11 mouse cellular contexts compared by ENCODE assay signal in genomic region chr16:43407594-43408142, GRCm38 (mm10).
A peak's percentile ranks its signal among the peaks of the same experiment; 100 is the strongest.
DNase-seq lines count a peak whose midpoint lies in the region; ATAC-seq and TF ChIP-seq lines count a peak whose summit lies in the region.
"Had no signal": no experiment of that assay in that cellular context is flagged by ENCODE, and none has a peak within 500 bp of the region (broad histone marks: within the 10 kb centered on the region; RNA-seq: fewer than 3 reads in every experiment).

No protein-coding gene starts in this region.

- 71% methylated on average over 2 of the region's 2 CpGs for WGBS in midbrain, embryonic 13.5 days
- 78% methylated on average over 2 of the region's 2 CpGs for WGBS in midbrain, embryonic 10.5 days
- 25% methylated on average over 2 of the region's 2 CpGs for WGBS in heart, postnatal 0 days
- WGBS in liver, postnatal 0 days (ENCODE audit: insufficient replicate concordance): 39% methylated on average over 2 of the region's 2 CpGs

- H3K36me3 ChIP-seq in midbrain, embryonic 13.5 days: no peaks in the 10 kb centered on the region
- H3K36me3 ChIP-seq in midbrain, embryonic 10.5 days: no peaks in the 10 kb centered on the region
- H3K36me3 ChIP-seq in heart, postnatal 0 days (replicated peaks; ENCODE audit: control insufficient read depth, insufficient read depth, low read length): no peaks in the 10 kb centered on the region
- H3K36me3 ChIP-seq in liver, postnatal 0 days (replicated peaks; ENCODE audit: insufficient read depth, low read length): no peaks in the 10 kb centered on the region
- H3K36me3 ChIP-seq: stomach, embryonic 15.5 days had no signal

- TF ChIP-seq CTCF in heart, postnatal 0 days (IDR thresholded peaks at IDR 0.05; ENCODE audit: low read depth): no peak
- TF ChIP-seq CTCF in liver, postnatal 0 days (IDR thresholded peaks at IDR 0.05; ENCODE audit: low read depth): no peak

- H3K4me1 ChIP-seq in midbrain, embryonic 13.5 days (replicated peaks): peaks cover 18% of the 10 kb centered on the region
- peaks cover 10% of the 10 kb centered on the region for H3K4me1 ChIP-seq in midbrain, embryonic 10.5 days
- H3K4me1 ChIP-seq in heart, postnatal 0 days (ENCODE audit: control insufficient read depth, insufficient read depth): peaks cover 15% of the 10 kb centered on the region
- H3K4me1 ChIP-seq in liver, postnatal 0 days (ENCODE audit: insufficient read depth): peaks cover 10% of the 10 kb centered on the region; the same call in 1 of the 2 replicates
- H3K4me1 ChIP-seq: stomach, embryonic 15.5 days had no signal

- H3K9me3 ChIP-seq in midbrain, embryonic 13.5 days: no peaks in the 10 kb centered on the region
- H3K9me3 ChIP-seq in midbrain, embryonic 10.5 days (replicated peaks): no peaks in the 10 kb centered on the region
- H3K9me3 ChIP-seq in heart, postnatal 0 days (replicated peaks; ENCODE audit: control insufficient read depth, low read length): no peaks in the 10 kb centered on the region
- no peaks in the 10 kb centered on the region for H3K9me3 ChIP-seq in liver, postnatal 0 days (ENCODE audit: low read length)
- H3K9me3 ChIP-seq: stomach, embryonic 15.5 days had no signal

- no peaks in the 10 kb centered on the region for H3K27me3 ChIP-seq in midbrain, embryonic 13.5 days
- no peaks in the 10 kb centered on the region for H3K27me3 ChIP-seq in midbrain, embryonic 10.5 days (ENCODE audit: low read depth, poor library complexity, severe bottlenecking)
- no peaks in the 10 kb centered on the region for H3K27me3 ChIP-seq in heart, postnatal 0 days (ENCODE audit: control insufficient read depth, insufficient read depth, low read length)
- H3K27me3 ChIP-seq in liver, postnatal 0 days (ENCODE audit: insufficient read depth, low read length): no peaks in the 10 kb centered on the region
- H3K27me3 ChIP-seq: stomach, embryonic 15.5 days had no signal

- no peak overlapping the region for H3K9ac ChIP-seq in midbrain, embryonic 13.5 days (replicated peaks)
- H3K9ac ChIP-seq in heart, postnatal 0 days (replicated peaks; ENCODE audit: low read depth, low read length): no peak overlapping the region
- H3K9ac ChIP-seq in liver, postnatal 0 days (replicated peaks): no peak overlapping the region
- H3K9ac ChIP-seq: stomach, embryonic 15.5 days had no signal

- no peak overlapping the region for H3K4me3 ChIP-seq in midbrain, embryonic 13.5 days (replicated peaks)
- no peak overlapping the region for H3K4me3 ChIP-seq in midbrain, embryonic 10.5 days
- H3K4me3 ChIP-seq in heart, postnatal 0 days (ENCODE audit: low read depth, low read length): no peak overlapping the region
- no peak overlapping the region for H3K4me3 ChIP-seq in liver, postnatal 0 days (ENCODE audit: low read depth, low read length)
- H3K4me3 ChIP-seq: erythroblast, embryonic 14.5 days; stomach, embryonic 15.5 days had no signal

- peak overlapping the region; percentile 11; the same call in 1 of the 2 replicates for H3K27ac ChIP-seq in midbrain, embryonic 13.5 days
- H3K27ac ChIP-seq in midbrain, embryonic 10.5 days (replicated peaks): no peak overlapping the region; the same call in 1 of the 2 replicates
- 0 out of 2 replicates have a peak overlapping the region, but pooled peaks have one; percentile 3 for H3K27ac ChIP-seq in heart, postnatal 0 days (ENCODE audit: low read depth)
- H3K27ac ChIP-seq in liver, postnatal 0 days (ENCODE audit: low read depth): no peak overlapping the region
- H3K27ac ChIP-seq: stomach, embryonic 15.5 days had no signal

- TF ChIP-seq EP300 in heart, postnatal 0 days (IDR thresholded peaks at IDR 0.05; ENCODE audit: low read depth): no peak
- no peak for TF ChIP-seq EP300 in liver, postnatal 0 days (IDR thresholded peaks at IDR 0.05; ENCODE audit: low read depth)

- DNase-seq in cerebellum, postnatal 10 days: peak; percentile 22 to 36
- no peak for DNase-seq in cerebellum, adult 9-10 months
- DNase-seq in midbrain, embryonic 10.5 days (ENCODE audit: low spot score): no peak
- DNase-seq in heart, postnatal 0 days (ENCODE audit: low spot score): no peak
- DNase-seq in liver, postnatal 0 days: peak; percentile 44
- no peak for DNase-seq in natural killer cell, adult 2 months (ENCODE audit: low spot score in 2 of 2)
- no peak for DNase-seq in adipocyte (ENCODE audit: low spot score)
- DNase-seq: lung, adult 18-20 months had no signal

- peak; percentile 78 for ATAC-seq in midbrain, embryonic 13.5 days
- no peak for ATAC-seq in heart, postnatal 0 days (ENCODE audit: insufficient read depth, low read depth)
- ATAC-seq in liver, postnatal 0 days: peak; percentile 36; the same call in 1 of the 2 replicates

- H3K4me2 ChIP-seq in midbrain, embryonic 13.5 days (replicated peaks): no peak overlapping the region
- H3K4me2 ChIP-seq in heart, postnatal 0 days (ENCODE audit: low read depth, low read length): no peak overlapping the region
- H3K4me2 ChIP-seq in liver, postnatal 0 days (ENCODE audit: low read depth, low read length): no peak overlapping the region
- H3K4me2 ChIP-seq: stomach, embryonic 15.5 days had no signal

Comparison
In these comparisons a context has a peak if more than half of its experiments do, and no peak if none do; other contexts are left out.
1. DNase-seq: peak in cerebellum, postnatal 10 days (2 of 2) and liver, postnatal 0 days (single experiment); none in cerebellum, adult 9-10 months (single experiment), midbrain, embryonic 10.5 days (single experiment), heart, postnatal 0 days (single experiment), natural killer cell, adult 2 months (0 of 2) and adipocyte (single experiment).
2. H3K27ac ChIP-seq: peak in midbrain, embryonic 13.5 days (single experiment) and heart, postnatal 0 days (single experiment); none in midbrain, embryonic 10.5 days (single experiment) and liver, postnatal 0 days (single experiment).